Mouse (Mus musculus) C2C12 (cell line): ENCODE data around the gene Npw.

ENCODE experiments used
- CEBPB ChIP-seq: IDR thresholded peaks from one replicate; pipeline ENCODE4 v1.6.1; 2011; ENCODE audit warnings: low read depth, mild to moderate bottlenecking, control low read depth, moderate library complexity
- CTCF ChIP-seq: IDR thresholded peaks from one replicate; pipeline ENCODE4 v1.5.1; 2011; ENCODE audit not compliant: control insufficient read depth, insufficient read depth, insufficient read length
- MAX ChIP-seq: IDR thresholded peaks from one replicate; pipeline ENCODE4 v1.6.1; 2011; ENCODE audit warnings: mild to moderate bottlenecking, control low read depth
- MYOD1 ChIP-seq: IDR thresholded peaks from one replicate; pipeline ENCODE4 v1.6.1; 2011; ENCODE audit warnings: low read depth; ENCODE audit not compliant: control insufficient read depth, insufficient read length
- MYOG ChIP-seq: IDR thresholded peaks from one replicate; pipeline ENCODE4 v1.6.1; 2011; ENCODE audit not compliant: control insufficient read depth, insufficient read length; ENCODE audit errors: extremely low read depth
- USF1 ChIP-seq: IDR thresholded peaks from one replicate; pipeline ENCODE4 v1.6.1; 2011; ENCODE audit warnings: low read depth, mild to moderate bottlenecking, control low read depth, moderate library complexity

DNA sequence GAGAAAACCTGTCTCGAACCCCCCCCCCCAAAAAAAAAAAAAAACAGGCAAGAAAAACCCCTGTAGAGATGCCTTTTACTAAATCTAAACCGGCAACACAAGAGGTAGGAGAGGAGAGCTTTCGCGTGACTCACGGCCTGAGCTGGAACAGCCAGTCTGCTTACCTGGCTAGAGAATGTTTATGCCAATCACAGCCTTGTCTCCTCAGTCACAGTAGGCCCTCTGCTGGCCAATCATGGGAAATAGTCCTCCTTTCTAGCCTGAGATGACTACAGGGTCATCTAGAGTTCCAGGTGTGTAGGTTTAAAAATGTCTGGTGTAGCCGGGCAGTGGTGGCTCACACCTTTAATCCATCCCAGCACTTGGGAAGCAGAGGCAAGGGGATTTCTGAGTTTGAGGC, 9.2 kb upstream of the Npw start:
- TF ChIP-seq CTCF (peak; percentile 26), MAX (no peak), MYOD1 (no peak), USF1 (no peak), MYOG (no peak), CEBPB (no peak)
